Mouse (Mus musculus) cortical plate, adult 2 months (tissue): ENCODE measurements around the gene Mbnl1.

ENCODE experiments used
- CTCF ChIP-seq: fragments of 200-500 bp; IDR thresholded peaks from 2 replicates; pipeline ENCODE4 v1.5.1; 2011; ENCODE audit warnings: mild to moderate bottlenecking, control low read depth, low read length; ENCODE audit not compliant: insufficient read depth; ENCODE audit errors: extremely low read depth
- POLR2A ChIP-seq: fragments of 200-500 bp; IDR thresholded peaks from 2 replicates; pipeline ENCODE4 v1.6.1; 2011; ENCODE audit warnings: mild to moderate bottlenecking, low read length, control low read depth; ENCODE audit not compliant: insufficient read depth; ENCODE audit errors: extremely low read depth

GRCm38 (mm10) chr3:60574849-60575524 is 102.4 kb downstream of the Mbnl1 start:
- no peak for TF ChIP-seq CTCF
- no peak for TF ChIP-seq POLR2A
